Mouse (Mus musculus) thymus, postnatal 10 days (tissue): ENCODE data around the gene Aox2.
A peak's percentile ranks its signal among the peaks of the same experiment; 100 is the strongest.

Experiments used
- DNase-seq, 2 experiments: peaks; one replicate each; pipeline ENCODE4 v3.0.0; 2021; ENCODE audit warnings: low spot score in 2 of 2

Gene Aox2

GRCm38 (mm10) chr1:58401396-58401795 lies 123.3 kb downstream of the Aox2 start:
- no peak for DNase-seq

GRCm38 (mm10) chr1:58403745-58404144 lies 125.6 kb downstream of the Aox2 start:
- DNase-seq: no peak

GRCm38 (mm10) chr1:58407321-58407720 lies 129.2 kb downstream of the Aox2 start:
- no peak for DNase-seq

GRCm38 (mm10) chr1:58408141-58408540 lies 130.0 kb downstream of the Aox2 start:
- DNase-seq: no peak

GRCm38 (mm10) chr1:58409553-58410197 lies 131.5 kb downstream of the Aox2 start:
- DNase-seq: no peak

- DNase-seq: no peak
Observed at GRCm38 (mm10) chr1:58410198-58410588, 132.1 kb downstream of the Aox2 start.

GRCm38 (mm10) chr1:58410776-58411175 lies 132.7 kb downstream of the Aox2 start:
- DNase-seq: no peak

- no peak for DNase-seq
Observed at GRCm38 (mm10) chr1:58415442-58415841, 137.3 kb downstream of the Aox2 start.

GRCm38 (mm10) chr1:58416048-58416447 lies 137.9 kb downstream of the Aox2 start:
- DNase-seq: no peak

- no peak for DNase-seq
Observed at GRCm38 (mm10) chr1:58420032-58420431, 141.9 kb downstream of the Aox2 start.

- DNase-seq: no peak
Observed at GRCm38 (mm10) chr1:58420961-58421360, 142.8 kb downstream of the Aox2 start.

- peak; percentile 6 to 50 for DNase-seq
Observed at GRCm38 (mm10) chr1:58422879-58423278, 144.8 kb downstream of the Aox2 start.

- DNase-seq: peak; percentile 91 to 96
Observed at GRCm38 (mm10) chr1:58423371-58424248, 145.5 kb downstream of the Aox2 start, which contains the start of gene Clk1. Gene Clk1, minus strand, starts transcription at chr1:58424066.

- DNase-seq: no peak
Observed at GRCm38 (mm10) chr1:58424551-58424950, 146.4 kb downstream of the Aox2 start.
